Mouse (Mus musculus) layer of hippocampus, postnatal 10 days (tissue): ENCODE results near the gene Mtus2. TPM values are rescaled to one million over a fixed set of nuclear protein-coding genes. Genes with fewer than 3 reads are reported as not detected.

Source experiments
- DNase-seq, 2 experiments: peaks; one replicate each; pipeline ENCODE4 v3.0.0; 2021; ENCODE audit warnings: low spot score in 2 of 2
- total RNA-seq, 2 experiments: library from RNA; stranded (reverse); gene quantifications; 2 replicates each; pipeline ENCODE4 v1.2.3; 2021

The Mtus2 gene
- total RNA-seq, 2 experiments from 2014 or later, result 35.3 to 40.3 TPM

DNA sequence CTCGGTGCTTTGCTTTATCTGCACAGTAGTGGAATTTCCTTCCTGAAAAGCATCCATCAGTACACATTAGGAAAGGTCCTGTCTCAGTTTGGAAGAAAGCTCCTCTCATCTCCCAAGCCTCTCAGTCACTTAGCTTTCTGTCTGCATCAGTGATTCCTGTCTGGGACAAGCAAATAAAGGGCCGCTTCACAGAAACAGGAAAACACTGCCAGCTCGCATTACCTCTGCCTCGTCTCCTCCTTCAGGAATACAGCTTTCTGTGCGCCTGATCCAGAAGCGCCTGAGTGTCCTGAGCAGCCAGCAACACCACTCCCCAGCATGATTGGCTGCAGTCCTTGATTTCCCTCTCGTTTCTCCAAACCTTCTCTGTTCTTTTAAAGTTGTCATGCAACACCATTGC lies 222.1 kb downstream of the Mtus2 start:
- no peak for DNase-seq

DNA sequence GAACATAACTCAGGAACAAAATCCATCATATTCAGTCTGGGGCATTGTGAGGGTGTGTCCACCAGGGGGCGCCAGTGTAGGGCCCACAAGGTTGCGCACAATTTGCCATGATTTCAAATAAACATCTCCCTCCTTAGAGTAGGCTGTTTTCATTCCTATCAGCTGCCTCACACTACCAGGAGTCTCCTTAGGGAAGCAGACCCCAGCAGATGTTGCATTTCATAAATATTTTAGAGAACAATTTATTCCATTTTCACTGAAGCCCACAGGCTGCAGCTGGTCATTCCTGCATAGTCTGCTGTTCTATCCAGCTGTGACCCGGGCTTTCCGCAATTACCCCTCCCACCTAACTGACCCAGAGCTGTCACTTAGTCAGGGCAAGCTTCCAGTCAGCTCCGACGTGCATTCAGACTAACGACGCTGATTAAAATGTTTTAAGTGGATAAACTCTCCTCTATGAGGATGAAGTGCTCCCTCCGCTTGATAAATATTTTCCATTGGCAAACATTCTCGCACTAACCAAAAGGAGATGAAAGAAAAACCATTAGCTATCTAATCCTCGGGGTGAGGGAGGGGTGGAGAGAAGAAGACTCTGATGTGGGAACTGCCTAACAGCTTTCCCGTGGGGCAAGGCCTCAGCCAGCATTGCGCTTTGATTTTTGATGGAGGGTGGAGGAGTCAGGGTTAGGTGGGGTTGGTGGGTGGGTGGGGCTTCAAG lies 223.6 kb downstream of the Mtus2 start:
- peak; percentile 26 to 39 for DNase-seq

DNA sequence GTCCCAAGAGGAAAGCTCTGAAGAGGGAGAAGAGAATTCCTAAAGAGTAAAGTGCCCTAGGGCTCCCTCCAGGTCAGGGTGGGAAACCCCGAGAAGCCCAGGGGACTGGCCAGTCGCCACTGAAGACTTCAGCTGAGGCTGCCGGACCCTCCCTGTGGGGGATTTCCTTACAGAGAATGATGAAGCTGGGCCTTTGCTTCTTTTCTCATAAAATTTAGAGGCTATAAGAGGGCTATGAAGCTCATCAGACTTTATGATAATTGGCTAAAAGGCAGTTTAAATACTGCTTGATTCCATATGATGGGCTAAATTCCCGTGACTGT lies 224.1 kb downstream of the Mtus2 start:
- no peak for DNase-seq

DNA sequence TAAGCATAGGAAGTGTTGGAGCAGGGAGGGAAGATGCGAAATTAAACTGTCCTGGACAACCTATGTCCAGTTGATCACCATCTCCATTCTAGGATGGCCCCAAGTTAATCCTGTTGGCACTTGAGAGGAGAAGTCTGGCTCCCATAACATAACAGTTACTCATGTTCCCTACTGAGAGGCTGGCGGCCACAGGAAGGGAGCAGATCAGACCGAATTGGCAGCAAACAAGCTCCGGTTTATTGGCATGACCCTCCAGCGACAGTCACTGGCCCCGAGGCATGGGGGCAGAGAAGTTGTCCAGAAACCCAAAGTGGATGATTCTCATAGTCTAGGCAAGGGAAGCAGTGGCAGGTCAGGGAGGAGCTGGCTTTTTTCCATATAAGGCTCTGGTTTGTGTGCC lies 224.8 kb downstream of the Mtus2 start:
- no peak for DNase-seq

DNA sequence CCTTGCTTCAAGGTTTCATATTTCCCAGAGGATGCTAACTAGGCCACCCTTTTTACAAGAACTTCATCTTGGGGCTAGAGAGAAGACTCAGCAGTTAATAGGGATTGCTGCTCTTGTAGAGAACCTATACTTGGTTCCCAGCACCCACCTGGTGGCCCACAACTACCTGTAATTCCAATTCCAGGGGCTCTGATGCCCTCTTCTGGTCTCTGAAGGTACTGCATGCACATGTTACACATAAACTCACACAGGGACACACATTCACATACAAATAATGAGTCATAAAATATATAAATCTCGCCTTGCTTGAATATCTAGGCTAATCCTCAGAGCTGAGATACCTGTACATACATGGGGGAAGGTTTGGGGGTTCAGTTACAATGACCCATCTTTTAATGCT lies 228.8 kb downstream of the Mtus2 start:
- DNase-seq, result no peak

DNA sequence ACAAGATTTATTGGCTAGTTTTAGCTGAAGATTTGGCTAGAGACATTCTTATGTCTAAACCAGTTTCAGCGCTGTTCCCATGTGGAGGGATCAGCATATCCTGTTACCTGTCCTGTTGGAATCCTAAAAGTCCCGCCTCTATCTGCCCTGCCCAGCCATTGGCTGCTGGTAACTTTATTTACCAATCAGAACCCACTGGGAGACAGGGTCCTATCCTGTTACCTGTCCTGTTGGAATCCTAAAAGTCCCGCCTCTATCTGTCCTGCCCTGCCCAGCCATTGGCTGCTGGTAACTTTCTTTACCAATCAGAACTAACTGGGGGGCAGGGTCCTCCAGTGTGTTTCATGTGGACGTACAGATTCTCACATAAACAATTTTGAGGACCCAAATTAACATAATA lies 234.3 kb downstream of the Mtus2 start:
- DNase-seq, result no peak

DNA sequence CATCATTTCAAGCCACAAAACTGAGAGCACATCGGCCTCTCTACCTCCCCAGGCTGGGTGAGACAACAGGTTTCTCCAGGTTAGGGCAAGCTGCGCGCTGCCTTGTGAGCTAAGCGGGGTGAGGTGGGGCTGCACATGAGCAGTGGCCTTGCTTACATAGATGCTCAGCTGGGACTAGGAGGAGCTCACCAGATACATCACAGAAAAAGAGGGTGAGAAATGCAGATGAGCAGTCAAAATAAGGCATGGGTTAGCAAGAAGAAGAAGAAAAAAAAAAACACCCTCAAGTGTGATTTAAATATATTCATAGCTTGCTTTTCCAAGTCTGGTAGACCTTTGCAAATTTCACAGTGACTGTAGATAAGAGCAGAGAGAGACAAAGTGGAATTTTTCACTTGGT lies 254.7 kb downstream of the Mtus2 start:
- DNase-seq, result no peak

DNA sequence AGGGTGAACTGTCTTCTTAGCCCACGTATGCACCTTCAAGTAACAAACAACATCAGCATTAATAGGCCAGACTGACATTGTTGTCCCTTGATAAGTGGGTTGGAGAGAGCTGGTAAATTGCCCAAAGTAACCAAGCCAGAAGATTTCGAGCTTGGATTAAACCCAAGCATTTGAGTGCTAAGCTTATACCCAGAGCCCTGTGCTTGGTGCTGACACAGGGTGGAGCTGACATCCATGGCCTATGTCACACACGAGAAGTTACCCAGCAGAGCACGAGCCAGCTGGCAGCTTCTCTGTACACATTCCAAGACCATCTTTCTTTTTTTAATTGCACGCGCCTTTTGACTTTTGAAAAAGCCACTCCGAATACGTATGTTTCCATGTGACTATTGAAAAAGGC lies 259.7 kb downstream of the Mtus2 start:
- no peak for DNase-seq

DNA sequence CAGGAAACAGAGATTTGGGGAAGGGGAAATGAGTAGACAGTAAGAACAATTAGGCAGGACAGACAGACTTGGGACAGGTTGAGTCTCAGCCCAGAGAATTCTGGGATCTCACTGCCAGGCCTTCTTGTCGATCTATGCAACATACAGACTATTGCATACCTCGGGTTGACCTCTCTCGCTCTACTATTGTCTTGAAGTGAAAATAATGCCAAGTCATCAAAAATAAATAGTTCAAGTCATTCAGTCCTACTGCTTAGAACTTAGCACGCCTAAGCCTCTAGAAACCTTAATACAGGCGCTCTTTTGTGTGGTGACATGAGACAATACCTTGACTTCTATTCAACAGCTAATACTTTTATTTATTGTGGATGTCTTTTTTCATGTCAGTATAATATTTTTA lies 265.8 kb downstream of the Mtus2 start:
- no peak for DNase-seq

DNA sequence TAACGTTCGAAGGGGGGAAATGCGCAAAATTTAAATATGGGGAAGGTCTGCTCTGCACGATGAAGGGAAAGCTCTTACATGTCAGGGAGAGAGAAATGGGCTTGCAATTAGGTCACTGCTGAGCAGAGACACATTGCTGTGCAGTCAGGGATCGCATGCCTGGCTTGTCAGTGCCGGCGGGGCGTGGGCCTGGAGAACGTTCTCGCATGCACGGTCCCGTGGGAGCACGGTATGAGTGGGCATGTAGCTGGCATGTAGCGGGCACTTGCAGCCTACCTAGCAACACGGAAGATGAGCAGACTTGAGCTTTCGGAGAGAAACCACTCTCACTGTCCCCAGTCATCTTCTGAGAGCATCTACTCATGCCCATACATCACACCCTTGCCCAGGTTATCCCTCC lies 266.9 kb downstream of the Mtus2 start:
- DNase-seq, result no peak

DNA sequence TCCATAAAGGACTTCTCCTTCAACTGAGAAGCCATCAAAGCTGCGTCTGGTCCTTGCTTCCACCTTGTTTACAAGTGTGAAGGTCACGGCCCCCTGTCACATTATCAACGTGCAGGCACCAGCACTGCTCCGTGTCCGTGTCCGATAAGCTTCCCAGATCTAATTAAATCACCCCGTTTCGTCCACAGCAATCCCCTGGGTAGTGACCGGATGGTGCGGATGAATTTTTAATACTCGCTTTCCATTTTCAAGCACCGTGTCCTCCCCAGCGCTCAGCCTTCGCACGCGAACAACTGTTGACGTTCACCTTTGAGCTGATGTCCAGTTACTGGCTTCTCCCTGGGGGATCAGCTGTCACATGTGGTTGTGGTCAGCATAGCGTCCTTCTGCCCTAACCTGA lies 276.6 kb downstream of the Mtus2 start:
- no peak for DNase-seq

DNA sequence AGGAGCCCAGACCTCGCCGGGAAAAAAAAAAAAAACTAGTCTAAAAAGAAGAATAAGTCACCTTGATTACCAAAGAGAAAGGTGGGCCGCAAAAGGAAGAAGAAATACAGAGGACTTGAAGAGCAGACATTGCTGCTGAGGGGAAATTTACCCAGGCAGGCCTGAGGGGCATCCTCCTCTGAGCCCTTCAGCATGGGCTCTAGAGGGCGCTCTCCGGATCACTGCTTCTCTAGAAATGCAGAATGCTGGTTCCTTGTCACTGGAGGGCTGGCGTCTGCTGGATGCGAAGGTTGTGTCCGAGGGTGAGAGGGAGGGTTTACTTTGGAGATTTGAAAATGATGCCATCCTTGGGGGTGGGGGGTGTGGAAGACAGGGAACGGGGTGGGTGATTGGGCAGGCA lies 279.5 kb downstream of the Mtus2 start:
- peak in 1 of 2 experiments; percentile 19 for DNase-seq

DNA sequence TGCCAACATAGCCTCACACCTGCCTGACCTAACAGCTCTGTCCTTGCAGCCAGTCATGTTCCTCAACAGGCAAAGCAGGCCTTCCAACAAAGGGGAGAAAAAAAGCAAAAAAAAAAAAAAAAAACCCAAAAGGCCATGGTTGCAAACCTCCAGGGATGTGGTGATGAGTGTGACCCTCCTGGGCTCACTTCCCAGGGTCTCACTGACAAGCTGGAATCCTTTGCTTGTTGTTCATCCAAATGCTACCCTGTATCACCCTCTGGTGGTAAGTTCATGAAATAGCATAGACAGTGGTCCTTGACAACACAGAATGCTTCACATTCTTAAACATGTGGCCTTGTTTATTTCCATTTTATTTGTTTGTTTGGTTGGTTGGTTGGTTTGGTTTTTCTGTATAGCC lies 281.9 kb downstream of the Mtus2 start:
- DNase-seq, result peak; percentile 34 to 36

DNA sequence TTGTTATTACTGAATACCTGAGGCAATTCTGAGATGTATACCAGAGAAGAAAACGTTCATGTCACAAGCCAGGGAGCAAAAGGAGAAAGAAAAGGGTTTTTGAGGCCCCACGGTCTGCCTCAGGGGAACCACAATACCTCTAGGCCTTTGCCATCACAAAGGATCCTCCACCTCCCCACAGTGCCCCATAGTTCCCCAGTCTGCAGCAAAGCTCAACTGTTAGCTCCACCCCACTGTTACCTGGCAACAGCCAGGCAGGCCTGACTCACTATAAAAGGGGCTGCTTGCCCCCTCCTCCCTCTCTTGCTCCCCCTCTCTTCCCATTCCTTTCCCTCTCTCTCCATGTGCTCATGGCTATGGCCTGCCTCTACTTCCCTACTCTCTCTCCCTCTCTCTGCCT lies 282.6 kb downstream of the Mtus2 start:
- no peak for DNase-seq

DNA sequence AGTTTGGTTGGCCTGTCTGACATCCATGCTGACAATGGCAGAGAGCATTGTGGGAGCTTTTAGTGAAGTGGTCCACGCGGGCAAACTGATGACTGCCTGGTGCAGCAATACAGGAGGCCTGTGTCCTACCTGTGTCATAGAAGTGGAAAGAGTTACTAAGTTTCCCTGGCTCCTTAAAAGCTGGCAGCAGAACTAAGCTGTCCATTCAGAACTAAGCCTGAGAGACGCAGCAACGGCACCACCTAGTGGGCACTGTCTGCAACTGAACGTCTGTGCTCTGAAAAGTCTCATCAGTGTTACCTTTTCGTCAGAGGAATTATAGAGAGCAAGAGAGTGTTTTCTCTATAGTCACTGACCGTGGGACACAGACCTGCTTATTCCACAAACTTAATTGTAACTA lies 284.8 kb downstream of the Mtus2 start:
- peak; percentile 79 to 84 for DNase-seq

DNA sequence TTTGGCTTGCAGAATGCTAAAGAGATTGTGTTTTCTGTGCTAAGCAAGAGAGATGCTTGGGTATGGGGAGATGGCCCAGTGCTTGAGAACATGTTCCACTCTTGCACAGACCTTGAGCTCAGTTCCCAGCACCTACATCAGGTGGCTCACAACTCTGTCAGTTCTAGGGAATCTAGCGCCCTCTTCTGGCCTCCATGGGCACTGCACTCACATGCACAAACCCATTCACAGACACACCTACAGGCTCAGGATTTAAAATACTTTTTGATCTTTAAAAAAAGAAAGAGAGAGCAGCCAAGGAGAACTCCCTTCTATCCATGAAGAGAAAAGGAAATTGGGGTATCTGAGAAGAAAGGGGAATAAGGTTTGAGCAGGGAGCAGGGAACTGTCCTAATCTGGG lies 287.4 kb downstream of the Mtus2 start:
- no peak for DNase-seq

DNA sequence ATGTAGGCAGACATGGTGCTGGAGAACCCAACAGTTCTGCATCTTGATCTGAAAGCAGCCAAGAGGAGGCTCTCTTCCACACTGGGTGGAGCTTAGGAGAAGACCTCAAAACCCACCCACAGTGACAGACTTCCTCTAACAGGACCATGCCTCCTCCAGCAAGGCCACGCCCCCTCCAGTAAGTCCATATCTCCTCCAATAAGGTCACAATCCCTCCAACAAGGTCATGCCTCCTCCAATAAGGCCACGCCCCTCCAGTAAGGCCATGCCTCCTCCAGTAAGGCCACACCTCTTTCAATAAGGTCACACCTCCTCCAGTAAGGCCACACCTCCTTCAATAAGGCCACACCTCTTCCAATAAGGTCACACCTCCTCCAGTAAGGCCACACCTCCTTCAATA lies 288.3 kb downstream of the Mtus2 start:
- DNase-seq, result no peak

DNA sequence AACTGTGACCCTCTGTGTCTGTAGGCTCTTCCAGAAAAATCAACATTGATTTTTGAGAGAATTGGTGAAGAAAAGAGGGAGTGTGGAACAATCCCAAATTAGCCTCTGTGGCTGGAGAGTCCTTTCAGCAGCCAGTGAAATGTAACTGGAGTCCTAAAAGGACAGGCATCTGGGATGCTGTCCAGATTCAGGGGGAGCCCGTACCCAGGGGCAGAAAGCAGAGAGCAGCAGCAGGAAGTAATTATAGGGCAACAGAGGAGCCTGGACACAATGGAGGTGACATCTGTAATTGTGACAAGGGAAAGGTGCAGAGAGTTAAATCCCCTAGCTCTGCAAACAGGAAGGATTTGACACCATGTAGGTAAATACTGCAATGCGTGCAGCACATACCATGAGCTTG lies 291.1 kb downstream of the Mtus2 start:
- DNase-seq, result no peak

DNA sequence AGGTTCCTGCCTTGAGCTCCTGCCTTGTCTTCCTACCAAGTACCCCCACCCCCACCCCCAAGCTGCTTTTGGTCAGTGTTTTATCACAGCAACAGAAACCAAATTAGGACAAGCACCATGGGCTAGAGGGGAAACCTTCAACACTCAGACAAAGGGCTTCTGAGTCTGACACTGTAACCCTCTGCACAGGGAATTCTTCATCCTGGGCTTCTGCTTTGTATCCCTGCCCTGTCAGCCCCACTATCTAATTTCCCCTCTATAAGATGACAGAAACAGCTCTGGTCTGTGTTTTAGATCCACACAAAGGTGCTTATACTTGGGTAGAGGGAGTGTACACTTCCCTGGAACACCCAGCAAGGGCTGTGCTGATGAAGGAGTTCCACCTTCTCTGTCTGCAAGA lies 294.7 kb downstream of the Mtus2 start:
- no peak for DNase-seq

DNA sequence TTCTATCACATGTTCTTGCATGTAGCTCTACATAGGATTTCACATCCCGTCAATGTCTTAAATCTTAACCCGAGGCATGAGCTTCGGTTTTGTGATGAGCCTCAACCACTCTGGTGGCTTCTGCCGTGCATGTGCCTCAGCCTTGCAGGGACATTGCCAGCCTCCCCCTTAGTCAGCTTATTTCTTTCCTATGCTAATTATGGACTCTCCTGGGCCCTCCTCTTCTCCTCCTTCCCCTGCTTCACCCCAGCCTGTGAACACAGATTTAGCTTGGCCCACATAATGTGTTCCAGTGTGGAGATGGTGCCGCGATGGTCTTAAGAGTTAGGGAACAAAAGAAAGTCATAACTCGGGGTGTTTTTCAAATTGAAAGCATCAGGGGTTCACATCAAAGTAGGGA lies 304.9 kb downstream of the Mtus2 start:
- DNase-seq, result no peak

DNA sequence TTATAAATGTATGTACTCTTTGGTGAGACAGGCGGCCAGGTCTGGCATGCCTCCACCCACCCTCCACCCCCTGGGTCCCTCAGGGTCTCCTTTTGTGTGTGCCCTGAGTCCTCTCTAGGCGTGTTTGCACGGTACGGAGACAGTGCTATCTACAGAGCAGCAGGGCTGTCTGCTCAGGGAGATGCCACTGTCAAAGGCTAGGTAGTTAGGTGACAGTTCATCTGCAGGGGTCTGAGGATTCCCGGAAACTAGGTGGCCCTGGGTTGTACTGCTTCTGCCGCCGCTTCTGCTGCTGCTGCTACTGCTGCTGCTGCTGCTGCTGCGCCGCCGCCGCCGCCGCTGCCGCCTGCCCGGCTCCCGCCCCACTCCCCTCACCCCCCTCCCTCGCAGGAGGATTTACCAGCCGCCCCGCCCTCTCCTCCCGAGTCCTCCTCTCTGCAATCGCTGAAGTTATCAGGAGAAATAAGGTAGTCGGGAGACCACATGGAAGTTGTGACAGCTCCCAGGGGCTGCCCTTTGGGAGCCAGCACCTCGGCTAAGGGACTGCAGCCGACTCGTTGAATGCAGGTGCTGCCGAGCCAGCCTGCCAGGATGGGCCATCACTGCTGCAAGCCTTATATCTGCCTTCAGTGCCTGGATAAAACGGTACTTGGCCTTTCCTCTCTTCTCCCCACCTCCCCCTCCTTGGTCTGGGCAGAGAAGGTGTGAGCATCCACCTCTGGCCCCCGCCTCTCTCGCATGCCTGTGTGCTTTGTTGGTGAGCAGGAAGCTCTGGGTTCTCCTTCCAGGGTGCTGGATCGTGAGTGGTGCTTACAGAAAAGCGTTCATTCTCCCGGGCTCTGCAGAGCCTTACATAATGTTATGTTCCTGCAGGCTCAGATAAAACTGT lies 307.9 kb downstream of the Mtus2 start:
- DNase-seq, result peak; percentile 32 to 45

DNA sequence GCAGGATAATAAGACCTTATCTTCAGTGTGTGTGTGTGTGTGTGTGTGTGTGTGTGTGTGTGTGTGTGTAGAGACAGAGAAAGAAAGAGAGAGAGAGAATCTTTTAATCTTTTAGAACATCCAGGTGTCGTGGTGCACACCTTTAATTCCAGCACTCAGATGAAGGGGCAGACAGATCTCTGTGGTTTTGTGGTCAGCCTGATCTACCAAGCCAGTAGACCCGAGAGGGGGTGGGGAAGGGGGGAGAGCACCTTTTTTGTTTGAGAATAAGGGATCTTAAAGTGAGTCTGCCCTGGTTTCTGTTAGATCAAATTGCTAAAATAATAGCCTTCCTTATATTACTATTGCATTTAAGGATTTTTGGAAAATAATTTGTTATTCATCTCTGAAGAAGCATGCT lies 309.7 kb downstream of the Mtus2 start:
- no peak for DNase-seq

DNA sequence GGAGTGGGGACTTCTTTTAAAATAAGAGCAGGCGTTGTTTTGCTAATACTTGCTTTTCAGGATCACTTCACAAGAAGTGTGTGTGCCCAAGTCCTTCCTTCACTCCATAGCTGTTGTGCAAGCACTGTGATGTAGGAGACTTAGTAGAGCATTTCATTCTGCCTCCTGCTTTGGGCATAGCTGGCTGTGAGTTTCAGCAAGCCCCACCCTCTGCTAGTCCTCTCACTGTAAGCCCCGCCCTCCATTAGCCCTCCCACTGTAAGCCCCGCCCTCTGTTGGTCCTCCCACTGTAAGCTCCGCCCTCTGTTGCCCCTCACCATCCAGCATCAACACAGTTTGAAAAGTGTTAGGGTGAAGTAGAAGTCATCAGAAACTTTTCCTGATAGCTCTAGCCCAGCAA lies 310.3 kb downstream of the Mtus2 start:
- no peak for DNase-seq
